Comparison of ENCODE assay signal across 14 mouse cellular contexts in the genomic region with DNA sequence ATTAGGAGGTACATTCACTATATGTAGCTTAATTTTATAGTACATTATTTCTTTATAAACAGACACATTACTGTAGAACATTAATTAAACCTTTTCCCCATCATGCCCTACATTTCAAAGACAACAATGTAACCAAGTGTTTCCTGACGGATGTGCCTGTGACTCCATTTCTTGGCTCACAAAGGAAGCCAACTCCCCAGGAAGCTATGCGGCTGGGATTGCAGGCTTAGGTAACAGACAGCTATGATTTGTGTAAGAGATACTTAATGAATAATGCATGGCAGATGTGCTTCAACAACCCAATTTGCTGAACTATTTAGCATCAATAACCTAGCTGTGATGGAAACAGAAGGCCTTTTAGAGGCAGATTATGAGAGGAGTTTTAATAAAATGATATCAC.
A peak's percentile ranks its signal among the peaks of the same experiment; 100 is the strongest.
DNase-seq lines count a peak whose midpoint lies in the region; ATAC-seq and TF ChIP-seq lines count a peak whose summit lies in the region.
"Had no signal": no experiment of that assay in that cellular context is flagged by ENCODE, and none has a peak within 500 bp of the region (broad histone marks: within the 10 kb centered on the region; RNA-seq: fewer than 3 reads in every experiment).

No protein-coding gene starts in this region.

- WGBS in forebrain, embryonic 13.5 days, result 30% methylated on average over 2 of the region's 2 CpGs
- WGBS in forebrain, embryonic 10.5 days, result 60% methylated on average over 2 of the region's 2 CpGs
- WGBS in lung, postnatal 0 days, result 56% methylated on average over 2 of the region's 2 CpGs
- WGBS in midbrain, postnatal 0 days, result 23% methylated on average over 2 of the region's 2 CpGs
- WGBS in intestine, embryonic 16.5 days, result 59% methylated on average over 2 of the region's 2 CpGs

- peak; percentile 65 for TF ChIP-seq EP300 in lung, postnatal 0 days (IDR thresholded peaks at IDR 0.05)

- no peak overlapping the region for H3K9ac ChIP-seq in forebrain, embryonic 13.5 days
- no peak overlapping the region for H3K9ac ChIP-seq in lung, postnatal 0 days (replicated peaks; ENCODE audit: low read depth)
- no peak overlapping the region for H3K9ac ChIP-seq in midbrain, postnatal 0 days (replicated peaks; ENCODE audit: low read length, poor library complexity, severe bottlenecking)
- H3K9ac ChIP-seq in intestine, embryonic 16.5 days (ENCODE audit: low read depth, low read length), result no peak overlapping the region

- no peaks in the 10 kb centered on the region for H3K9me3 ChIP-seq in forebrain, embryonic 13.5 days (replicated peaks)
- H3K9me3 ChIP-seq in forebrain, embryonic 10.5 days, result no peaks in the 10 kb centered on the region
- H3K9me3 ChIP-seq in lung, postnatal 0 days (ENCODE audit: low read length), result no peaks in the 10 kb centered on the region
- no peaks in the 10 kb centered on the region for H3K9me3 ChIP-seq in midbrain, postnatal 0 days (ENCODE audit: low read length)
- no peaks in the 10 kb centered on the region for H3K9me3 ChIP-seq in intestine, embryonic 16.5 days (ENCODE audit: control insufficient read depth, low read length)
- H3K9me3 ChIP-seq: G1E had no signal

- no peak overlapping the region for H3K4me3 ChIP-seq in forebrain, embryonic 13.5 days
- no peak overlapping the region for H3K4me3 ChIP-seq in forebrain, embryonic 10.5 days
- no peak overlapping the region for H3K4me3 ChIP-seq in lung, postnatal 0 days (ENCODE audit: low read depth, low read length)
- H3K4me3 ChIP-seq in midbrain, postnatal 0 days (ENCODE audit: low read depth, low read length), result no peak overlapping the region
- no peak overlapping the region for H3K4me3 ChIP-seq in intestine, embryonic 16.5 days (ENCODE audit: low read length)

- TF ChIP-seq CTCF in lung, postnatal 0 days (IDR thresholded peaks at IDR 0.05), result no peak
- no peak for TF ChIP-seq CTCF in midbrain, postnatal 0 days (IDR thresholded peaks at IDR 0.05)

- peak; percentile 73 for ATAC-seq in forebrain, embryonic 13.5 days
- ATAC-seq in lung, postnatal 0 days, result peak; percentile 25
- no peak for ATAC-seq in midbrain, postnatal 0 days (ENCODE audit: low FRiP score)
- no peak for ATAC-seq in intestine, embryonic 16.5 days

- no peak overlapping the region for H3K27ac ChIP-seq in forebrain, embryonic 13.5 days
- no peak overlapping the region for H3K27ac ChIP-seq in forebrain, embryonic 10.5 days
- H3K27ac ChIP-seq in lung, postnatal 0 days (ENCODE audit: low read length), result no peak overlapping the region
- no peak overlapping the region for H3K27ac ChIP-seq in midbrain, postnatal 0 days (ENCODE audit: low read depth, low read length)
- H3K27ac ChIP-seq in intestine, embryonic 16.5 days (ENCODE audit: low read length), result no peak overlapping the region

- no peaks in the 10 kb centered on the region for H3K27me3 ChIP-seq in forebrain, embryonic 13.5 days
- no peaks in the 10 kb centered on the region for H3K27me3 ChIP-seq in forebrain, embryonic 10.5 days (ENCODE audit: poor library complexity, severe bottlenecking)
- no peaks in the 10 kb centered on the region for H3K27me3 ChIP-seq in lung, postnatal 0 days (replicated peaks; ENCODE audit: insufficient read depth, low read length)
- no peaks in the 10 kb centered on the region for H3K27me3 ChIP-seq in midbrain, postnatal 0 days (ENCODE audit: insufficient read depth, low read length)
- no peaks in the 10 kb centered on the region for H3K27me3 ChIP-seq in intestine, embryonic 16.5 days (replicated peaks; ENCODE audit: control insufficient read depth, insufficient read depth, low read length)

- no peak for DNase-seq in forebrain, embryonic 10.5 days (ENCODE audit: extremely low spot score, low spot score)
- peak; percentile 37 for DNase-seq in lung, postnatal 0 days (ENCODE audit: low spot score)
- no peak for DNase-seq in lung, adult 18-20 months
- peak; percentile 12 for DNase-seq in embryo, embryonic 10.5 days (ENCODE audit: low spot score)
- peak; percentile 10 for DNase-seq in midbrain, postnatal 0 days (ENCODE audit: low spot score)
- DNase-seq in cerebellum, postnatal 4 days (ENCODE audit: low spot score in 2 of 2), result no peak
- DNase-seq: adrenal gland, postnatal 36 days; cerebellum, adult 11-12 months; heart, adult 18-20 months; right cerebral cortex, postnatal 25 days; thymus, postnatal 25 days had no signal

- H3K4me2 ChIP-seq in forebrain, embryonic 13.5 days, result no peak overlapping the region
- H3K4me2 ChIP-seq in lung, postnatal 0 days (replicated peaks; ENCODE audit: low read depth, low read length), result no peak overlapping the region
- no peak overlapping the region for H3K4me2 ChIP-seq in midbrain, postnatal 0 days (ENCODE audit: low read depth, low read length, poor library complexity, severe bottlenecking)
- no peak overlapping the region for H3K4me2 ChIP-seq in intestine, embryonic 16.5 days (ENCODE audit: low read depth, low read length)

- no peaks in the 10 kb centered on the region for H3K4me1 ChIP-seq in forebrain, embryonic 13.5 days
- H3K4me1 ChIP-seq in forebrain, embryonic 10.5 days, result no peaks in the 10 kb centered on the region
- no peaks in the 10 kb centered on the region for H3K4me1 ChIP-seq in lung, postnatal 0 days (ENCODE audit: insufficient read depth, low read depth, low read length)
- H3K4me1 ChIP-seq in midbrain, postnatal 0 days (ENCODE audit: insufficient read depth, low read length), result no peaks in the 10 kb centered on the region
- H3K4me1 ChIP-seq in intestine, embryonic 16.5 days (ENCODE audit: control insufficient read depth, insufficient read depth, low read length), result no peaks in the 10 kb centered on the region

- no peaks in the 10 kb centered on the region for H3K36me3 ChIP-seq in forebrain, embryonic 13.5 days (ENCODE audit: poor library complexity, severe bottlenecking)
- no peaks in the 10 kb centered on the region for H3K36me3 ChIP-seq in forebrain, embryonic 10.5 days (replicated peaks)
- H3K36me3 ChIP-seq in lung, postnatal 0 days (ENCODE audit: insufficient read depth, low read length), result no peaks in the 10 kb centered on the region
- no peaks in the 10 kb centered on the region for H3K36me3 ChIP-seq in midbrain, postnatal 0 days (ENCODE audit: insufficient read depth, low read length)
- H3K36me3 ChIP-seq in intestine, embryonic 16.5 days (ENCODE audit: control insufficient read depth, insufficient read depth, low read length), result no peaks in the 10 kb centered on the region
- H3K36me3 ChIP-seq: G1E had no signal

Comparison
In these comparisons a context has a peak if more than half of its experiments do, and no peak if none do; other contexts are left out.
1. DNase-seq: peak in lung, postnatal 0 days (single experiment), embryo, embryonic 10.5 days (single experiment) and midbrain, postnatal 0 days (single experiment); none in forebrain, embryonic 10.5 days (single experiment), lung, adult 18-20 months (0 of 2) and cerebellum, postnatal 4 days (0 of 2).
2. ATAC-seq: peak in forebrain, embryonic 13.5 days (single experiment) and lung, postnatal 0 days (single experiment); none in midbrain, postnatal 0 days (single experiment) and intestine, embryonic 16.5 days (single experiment).